Mouse (Mus musculus) adrenal gland, postnatal 36 days (tissue): ENCODE measurements around the gene Mrps23. TPM values are rescaled to one million over a fixed set of nuclear protein-coding genes. Genes with fewer than 3 reads are reported as not detected.
A peak's percentile ranks its signal among the peaks of the same experiment; 100 is the strongest.

Experiments used
- DNase-seq, 2 experiments: peaks; one replicate each; pipeline ENCODE4 v3.0.0; 2021; ENCODE audit warnings: mixed read lengths in 1 of 2
- total RNA-seq, 2 experiments: library from RNA; stranded (reverse); gene quantifications; 2 replicates each; pipeline ENCODE4 v1.2.3; 2021

The Mrps23 gene
- total RNA-seq, 2 experiments from 2014 or later: 151 to 216 TPM

DNA sequence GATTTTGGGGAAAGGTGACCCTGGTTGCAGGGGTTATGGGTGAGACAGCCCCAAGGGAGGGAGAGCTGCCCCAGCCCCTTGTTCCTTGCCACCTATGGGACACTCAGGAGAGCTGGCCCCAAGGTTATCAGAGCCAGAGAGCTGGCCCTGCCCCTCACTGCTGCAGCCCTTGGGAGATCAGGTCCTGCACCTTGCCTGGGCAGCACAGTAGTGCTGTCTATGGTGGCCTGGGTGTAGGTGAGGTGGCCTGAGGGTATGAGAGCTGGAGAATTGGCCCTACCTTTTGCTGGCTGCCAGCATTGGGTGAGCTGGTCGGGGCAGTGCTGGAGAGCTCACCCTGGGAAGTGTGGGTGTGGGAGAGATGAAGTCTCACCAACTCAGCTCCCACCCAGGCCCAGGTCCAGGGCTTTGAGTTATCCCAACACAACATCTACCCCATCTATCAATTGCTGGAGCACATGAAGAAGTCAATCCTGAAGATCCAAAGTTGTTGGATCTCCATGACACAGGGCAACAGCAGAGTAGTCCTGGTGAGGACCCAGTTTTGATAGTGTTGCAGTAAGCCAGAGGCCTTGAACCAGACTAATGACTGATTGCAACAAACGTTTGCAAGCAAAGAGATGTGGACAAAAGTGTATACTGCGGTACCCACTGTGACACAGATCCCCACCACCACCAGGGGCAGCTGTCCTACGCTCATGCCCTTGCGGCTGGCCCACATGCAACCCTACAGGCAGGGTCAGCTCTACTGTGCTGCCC, 7.8 kb downstream of the Mrps23 start:
- DNase-seq: no peak

DNA sequence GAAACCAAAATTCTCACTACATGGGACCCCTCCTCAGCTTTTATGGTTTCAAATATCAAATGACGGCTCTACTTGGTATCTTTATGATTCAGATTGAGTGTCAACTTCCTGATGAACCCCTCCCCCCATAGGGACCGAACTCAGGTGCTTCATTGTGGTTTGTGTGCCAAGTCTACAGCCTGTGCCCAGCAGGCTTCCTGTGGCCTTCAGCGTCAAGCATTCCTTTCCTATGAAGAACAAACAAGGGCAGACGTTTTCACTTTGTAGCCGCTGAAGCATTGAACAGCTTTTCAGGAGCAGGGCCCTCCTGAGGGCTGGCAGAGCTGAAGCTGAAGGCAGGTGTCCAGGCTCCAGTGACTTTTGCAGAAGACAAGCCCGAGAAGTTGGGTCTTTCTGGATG, 9.6 kb downstream of the Mrps23 start:
- DNase-seq: peak in 1 of 2 experiments; percentile 44

DNA sequence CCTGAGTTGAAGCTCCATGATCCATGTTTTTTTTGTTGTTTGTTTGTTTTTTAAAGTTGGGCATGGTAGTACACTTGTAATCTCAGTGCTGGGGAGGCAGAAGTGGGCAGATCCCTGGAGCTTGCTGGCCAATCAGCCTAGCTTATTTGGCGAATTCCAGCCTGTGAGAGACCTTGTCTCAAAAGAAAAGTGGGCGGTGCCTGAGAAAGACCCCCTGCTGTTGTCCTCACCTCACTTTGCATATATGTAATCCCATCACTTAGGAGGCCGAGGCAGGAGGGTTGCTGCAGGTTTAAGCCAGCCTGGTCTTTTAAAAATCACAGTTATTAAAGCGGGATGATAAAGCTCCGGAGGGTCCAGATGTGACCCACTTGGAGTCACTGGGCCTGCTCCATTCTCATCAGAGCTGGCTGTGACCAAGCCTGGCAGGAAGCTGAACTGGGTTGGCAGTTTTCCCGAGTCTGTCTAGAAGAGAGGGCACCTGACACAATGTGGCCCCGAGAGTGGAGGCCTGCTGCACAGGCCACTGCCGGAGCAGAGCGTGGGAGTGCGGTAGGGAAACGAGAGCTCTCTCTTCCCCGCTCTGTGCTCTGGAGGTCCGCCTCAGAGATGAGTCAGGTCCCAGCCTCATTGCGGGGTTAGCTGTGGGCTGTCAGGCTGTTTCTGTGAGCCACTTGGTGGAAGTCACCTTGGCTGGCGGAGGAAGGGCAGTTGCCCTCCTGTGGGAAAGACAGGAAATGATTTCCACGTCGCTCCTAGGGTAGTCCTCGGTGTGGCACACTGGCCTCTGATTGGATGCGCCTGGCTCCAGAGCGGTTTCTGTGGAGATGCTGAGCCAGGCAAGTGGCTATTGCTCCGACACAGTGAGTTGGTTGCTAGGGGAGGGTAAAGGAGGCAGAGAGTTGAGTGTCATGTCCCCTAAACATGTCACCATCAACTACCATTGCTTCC, 11.0 kb downstream of the Mrps23 start:
- DNase-seq: peak; percentile 71

DNA sequence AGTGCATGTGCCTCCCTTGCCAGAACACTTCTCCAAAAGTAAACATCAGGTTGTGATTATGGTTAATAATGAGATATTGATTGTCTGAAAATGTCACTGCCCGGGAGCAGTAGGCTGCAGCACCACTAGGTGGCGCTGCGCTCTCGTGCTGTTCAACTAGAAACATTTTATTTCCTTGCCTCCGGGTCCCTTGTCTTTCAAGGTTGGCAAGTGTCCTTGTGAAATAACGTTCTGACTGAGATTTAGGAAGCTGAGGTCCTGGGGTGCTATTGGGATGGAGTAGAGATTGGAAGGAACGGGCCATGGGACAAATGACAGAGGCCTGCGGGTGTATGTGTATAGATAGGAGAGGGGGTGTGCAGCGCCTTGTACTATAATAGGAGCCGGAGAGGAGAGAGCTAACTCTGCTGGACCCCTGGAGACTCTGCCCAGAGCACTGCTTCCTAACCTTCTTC, 12.1 kb downstream of the Mrps23 start:
- DNase-seq: peak; percentile 64 to 82

DNA sequence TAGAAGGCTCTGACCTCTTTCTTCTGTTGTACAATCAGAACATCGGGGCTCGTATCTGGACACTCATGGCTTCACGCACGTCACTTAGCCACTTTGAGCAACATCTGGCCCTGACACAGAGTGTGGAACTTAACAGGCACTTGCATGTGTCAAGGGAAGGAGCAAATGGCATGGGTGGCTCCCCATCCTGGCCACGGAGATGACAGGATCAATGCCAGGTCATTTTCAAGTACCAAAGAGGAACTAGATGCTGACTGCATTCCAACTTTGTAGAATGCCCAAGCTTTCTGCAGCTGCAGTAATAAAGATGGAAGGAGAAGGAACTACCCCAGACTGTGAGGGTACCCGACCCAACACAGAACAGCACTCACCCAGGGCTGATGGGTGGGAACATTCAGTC, 14.0 kb downstream of the Mrps23 start:
- no peak for DNase-seq

DNA sequence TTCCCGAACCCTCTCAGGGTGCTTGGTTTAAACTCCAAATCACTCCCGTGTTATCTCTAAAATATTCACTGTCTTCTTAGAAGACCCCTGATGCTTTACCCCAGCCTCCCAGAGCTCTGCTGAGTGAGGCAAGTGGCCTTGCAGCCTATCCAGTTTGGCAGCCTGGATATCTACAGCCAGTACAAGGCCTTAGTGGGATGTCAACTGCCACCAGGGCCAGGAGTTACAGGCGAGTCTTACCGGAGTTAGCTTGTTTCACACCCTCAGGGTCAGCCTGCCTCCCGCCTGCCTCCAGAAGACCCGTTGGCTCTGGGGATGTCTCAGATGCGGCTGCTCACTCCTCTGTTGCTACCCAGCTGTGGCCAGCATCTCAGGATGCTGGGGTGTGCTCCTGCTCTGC, 14.4 kb downstream of the Mrps23 start:
- DNase-seq: peak; percentile 46

DNA sequence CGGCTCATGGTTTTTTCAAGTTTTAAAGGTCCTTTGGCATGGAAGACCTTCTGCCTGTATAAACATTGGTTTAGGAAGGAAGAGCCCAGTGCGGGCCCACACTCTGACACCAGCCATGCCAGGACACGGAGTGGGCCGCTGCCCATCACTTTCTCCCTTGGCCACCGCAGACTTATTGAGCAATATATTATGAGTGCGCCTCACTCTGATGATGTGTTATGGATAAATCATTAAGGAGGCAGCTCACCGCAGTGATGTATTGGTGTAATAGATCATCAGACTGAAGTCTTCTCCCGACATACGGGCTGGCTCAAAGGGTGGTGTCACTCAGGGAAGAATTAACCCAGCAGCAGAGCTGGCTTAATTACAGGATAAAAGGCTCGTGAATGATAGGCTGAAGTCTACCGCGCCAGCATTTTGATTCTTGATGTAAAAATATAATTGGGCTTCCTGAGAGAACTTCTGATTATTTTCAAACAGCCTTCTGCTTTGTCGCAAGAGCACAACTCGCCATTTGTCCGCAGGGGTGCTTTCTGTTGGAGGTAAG, 17.8 kb downstream of the Mrps23 start:
- DNase-seq: peak in 1 of 2 experiments; percentile 25

DNA sequence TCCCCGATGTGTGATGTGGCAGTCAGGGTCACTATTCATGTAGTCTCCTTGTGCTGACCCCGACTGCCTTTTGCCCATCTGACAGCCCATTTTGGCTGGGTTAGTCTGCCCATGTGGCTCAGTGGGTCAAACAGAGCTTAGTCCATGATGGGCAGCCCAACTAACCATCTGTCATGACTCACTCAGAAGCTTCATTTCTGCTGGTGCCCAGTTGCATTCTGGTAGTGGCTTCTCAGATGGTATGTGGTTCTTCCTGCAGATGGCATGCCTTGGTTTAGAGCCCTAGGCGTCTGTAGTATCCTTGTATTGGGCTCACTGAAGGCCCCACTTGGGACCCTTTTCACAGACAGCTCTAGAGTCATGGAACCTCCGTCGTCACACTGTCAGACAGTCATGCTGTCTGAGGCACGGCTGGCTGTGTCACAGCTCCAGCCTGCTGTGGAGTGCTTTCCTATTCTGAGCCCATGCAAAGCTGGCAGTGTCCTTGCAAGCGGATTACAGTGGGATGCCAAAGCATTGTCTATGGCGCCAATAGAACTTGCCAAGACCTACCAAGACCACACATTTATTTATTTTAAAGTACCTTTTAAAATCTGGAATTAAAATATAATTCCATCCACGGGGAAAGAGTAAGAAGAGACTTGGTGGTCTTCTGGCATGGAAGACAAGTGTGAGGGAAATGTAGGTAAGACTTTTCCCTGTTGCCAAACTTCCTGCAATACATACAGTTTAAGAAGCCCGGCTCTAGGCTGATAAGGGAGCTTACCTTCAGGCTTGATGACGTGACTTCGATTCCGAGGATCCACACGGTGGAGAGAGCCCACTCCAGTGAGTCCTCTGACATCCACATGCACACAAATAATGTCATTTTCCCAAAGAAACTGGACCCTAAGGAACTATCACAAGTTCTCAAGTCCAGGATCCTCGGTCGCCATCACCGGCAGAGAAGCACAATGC, 23.1 kb downstream of the Mrps23 start:
- DNase-seq: no peak

DNA sequence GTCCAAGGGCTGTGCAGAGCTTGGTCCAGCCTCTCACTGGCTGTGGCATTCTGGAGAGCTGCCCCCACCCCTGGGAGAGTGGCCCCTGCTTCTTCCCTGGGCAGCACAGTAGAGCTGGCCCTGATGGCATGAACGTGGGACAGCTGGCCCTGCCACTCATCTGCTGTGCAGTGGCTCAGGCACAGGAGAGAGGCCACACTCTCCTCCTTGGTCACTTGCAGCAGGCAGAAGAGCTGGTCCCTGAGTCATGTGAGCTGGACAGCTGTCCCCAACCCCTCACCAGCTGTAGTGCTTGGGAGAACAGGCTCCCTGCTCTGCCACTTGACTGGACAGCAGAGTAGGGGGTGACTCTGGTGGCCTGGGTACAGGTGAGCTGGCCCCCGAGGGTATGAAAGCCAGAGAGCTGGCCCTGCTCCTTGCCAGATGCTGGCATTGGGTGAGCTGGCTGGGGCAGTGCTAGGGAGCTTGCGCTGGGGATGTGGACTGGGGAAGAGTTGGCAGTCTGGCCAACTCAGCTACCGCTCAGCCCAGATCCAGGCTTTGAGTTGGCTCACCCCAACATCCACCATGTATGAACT, 27.1 kb downstream of the Mrps23 start:
- DNase-seq: no peak

DNA sequence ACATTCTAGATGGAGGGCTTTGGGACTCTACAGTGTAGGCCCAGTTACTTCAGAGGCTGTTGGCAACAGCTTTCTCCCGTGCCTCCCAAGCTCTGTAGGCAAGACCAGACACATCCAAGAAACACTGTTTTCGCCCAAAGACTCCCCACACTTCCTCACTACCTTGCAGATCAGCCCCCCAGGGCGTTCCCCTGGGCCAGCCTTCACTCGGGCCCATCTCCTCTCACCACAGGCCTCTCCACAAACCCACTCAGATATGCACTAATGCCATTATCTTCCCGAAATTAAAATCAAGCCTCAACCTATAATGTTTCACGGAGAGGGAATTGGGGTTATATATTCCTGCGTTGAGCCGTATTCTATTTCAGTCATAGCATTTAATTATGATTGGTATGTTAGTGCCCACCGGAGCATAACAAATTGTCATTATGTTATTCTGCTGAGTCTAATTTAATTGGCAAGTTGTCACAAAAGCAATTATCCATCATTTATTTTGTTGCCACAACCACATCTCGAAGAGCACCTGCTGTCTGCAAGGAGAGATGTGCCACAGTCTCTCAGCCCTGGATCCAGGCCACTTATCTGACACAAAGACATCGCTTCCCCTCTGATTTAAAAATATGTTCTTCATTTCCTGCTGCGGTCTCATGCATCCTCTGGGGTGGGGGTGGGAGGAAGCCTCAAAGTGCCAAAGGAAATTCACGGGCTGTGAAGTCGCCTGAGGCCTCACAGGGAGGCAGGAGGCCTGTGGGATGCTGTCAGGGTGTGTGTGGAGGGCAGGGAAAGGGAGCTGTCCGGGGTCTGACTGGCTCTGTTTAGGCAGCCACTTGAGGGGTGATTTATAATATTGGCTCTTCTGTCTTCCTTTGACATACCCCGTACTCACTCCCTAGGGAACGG, 29.6 kb downstream of the Mrps23 start:
- DNase-seq: peak in 1 of 2 experiments; percentile 28

DNA sequence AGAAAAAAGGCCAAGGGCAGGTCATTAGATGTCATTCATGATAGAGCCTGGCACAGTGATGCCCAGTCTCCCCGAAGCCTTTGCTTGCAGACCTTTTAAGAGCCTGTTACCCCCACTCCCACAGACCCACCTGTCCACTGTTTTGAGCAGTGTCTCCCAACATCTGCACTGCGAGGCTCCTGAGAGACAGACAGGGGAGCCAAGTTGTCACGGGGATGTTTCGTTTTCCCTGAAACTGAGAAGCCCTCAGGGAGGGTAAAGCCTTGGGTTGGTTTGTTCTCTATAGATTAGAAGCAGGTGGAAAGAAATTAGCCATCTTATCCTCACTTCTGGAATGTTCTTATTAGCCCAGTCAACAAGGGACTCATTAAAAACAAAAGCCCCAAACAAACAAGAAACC, 30.6 kb downstream of the Mrps23 start:
- DNase-seq: no peak

DNA sequence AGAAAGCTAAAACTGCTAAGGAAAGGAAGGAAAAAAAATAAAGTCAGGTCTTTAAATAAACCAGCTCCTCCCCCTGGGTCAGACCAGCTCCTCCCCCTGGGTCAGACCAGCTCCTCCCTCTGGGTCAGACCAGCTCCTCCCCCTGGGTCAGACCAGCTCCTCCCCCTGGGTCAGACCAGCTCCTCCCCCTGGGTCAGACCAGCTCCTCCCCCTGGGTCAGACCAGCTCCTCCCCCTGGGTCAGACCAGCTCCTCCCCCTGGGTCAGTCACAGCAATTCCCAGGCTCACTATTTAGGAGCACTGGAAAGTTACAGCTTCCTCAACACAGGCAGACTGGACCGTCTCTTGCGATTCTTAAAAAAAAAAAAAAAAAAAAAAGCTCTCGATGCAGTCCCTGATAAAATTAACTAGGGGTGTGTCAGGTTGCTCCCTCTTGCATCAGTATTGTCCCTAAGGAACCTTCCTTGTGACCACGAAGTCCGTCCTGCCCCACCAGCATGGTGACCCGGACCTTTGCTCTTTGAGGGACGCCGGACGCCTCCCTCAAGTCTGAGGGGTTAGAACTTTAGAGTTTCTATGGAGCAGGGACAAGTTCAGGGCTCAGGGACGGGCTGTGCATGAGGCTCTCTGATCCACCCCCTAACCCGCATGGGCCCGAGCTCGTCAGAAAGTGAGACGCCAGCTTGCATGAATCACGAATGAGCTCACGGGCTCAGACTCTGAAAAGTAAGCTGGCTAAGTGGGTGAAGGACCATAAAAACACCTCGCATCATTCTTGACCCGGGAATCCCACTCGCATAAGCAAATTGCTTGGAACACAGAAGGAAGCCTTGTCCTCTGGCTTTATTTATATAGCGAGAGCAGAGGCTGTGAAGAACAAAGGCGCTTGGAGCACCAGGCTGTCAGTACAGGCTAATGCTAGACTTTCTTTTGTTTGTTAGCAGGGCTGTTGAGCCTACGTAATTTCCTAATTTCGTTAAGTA, 31.3 kb downstream of the Mrps23 start:
- DNase-seq: peak; percentile 78

DNA sequence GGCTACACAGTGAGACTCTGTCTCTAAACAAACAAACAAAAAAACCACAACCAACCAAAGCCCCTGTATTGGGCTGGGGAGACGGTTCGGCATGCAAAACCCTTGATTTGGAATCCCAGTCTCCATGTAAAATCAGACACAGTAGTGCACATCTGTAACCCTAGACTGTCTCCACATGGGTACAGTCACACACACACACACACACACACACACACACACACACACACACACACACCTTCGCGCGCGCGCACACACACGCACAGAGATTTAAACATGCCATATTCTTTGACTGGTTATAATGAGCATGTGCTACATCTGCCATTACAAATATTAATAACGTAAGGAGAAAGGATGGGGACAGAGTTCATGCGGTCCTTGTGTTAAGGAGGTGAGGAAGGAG, 36.1 kb downstream of the Mrps23 start:
- DNase-seq: no peak

DNA sequence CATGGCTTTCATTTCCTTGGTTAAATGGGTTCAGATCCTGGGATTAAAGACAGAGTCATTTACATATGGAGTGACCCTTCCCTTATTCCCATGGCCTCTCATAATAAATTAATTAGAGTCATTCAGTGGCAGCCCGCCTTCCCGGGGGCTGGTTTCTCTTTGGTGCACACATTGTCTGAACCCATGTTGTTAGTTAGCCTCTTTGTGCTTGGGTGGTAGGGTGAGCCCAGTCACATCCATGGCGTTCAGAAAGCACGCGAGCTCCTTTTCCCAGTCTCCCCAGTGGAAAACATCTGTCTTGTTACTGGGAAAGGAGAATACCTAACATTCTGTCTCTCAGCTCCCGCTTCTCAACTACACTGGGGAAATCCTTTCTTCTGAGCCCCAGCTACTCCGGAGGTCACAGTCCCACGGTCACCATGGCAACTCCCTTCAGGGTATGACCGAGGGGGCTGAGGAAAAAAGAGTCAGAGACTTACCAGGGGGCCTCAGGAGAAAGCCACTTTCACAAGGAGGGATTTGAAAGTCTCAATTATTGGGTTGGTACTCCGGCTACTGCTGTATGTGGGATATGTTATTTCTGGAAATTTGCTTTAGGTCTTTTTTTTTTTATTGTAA, 36.7 kb downstream of the Mrps23 start:
- no peak for DNase-seq

DNA sequence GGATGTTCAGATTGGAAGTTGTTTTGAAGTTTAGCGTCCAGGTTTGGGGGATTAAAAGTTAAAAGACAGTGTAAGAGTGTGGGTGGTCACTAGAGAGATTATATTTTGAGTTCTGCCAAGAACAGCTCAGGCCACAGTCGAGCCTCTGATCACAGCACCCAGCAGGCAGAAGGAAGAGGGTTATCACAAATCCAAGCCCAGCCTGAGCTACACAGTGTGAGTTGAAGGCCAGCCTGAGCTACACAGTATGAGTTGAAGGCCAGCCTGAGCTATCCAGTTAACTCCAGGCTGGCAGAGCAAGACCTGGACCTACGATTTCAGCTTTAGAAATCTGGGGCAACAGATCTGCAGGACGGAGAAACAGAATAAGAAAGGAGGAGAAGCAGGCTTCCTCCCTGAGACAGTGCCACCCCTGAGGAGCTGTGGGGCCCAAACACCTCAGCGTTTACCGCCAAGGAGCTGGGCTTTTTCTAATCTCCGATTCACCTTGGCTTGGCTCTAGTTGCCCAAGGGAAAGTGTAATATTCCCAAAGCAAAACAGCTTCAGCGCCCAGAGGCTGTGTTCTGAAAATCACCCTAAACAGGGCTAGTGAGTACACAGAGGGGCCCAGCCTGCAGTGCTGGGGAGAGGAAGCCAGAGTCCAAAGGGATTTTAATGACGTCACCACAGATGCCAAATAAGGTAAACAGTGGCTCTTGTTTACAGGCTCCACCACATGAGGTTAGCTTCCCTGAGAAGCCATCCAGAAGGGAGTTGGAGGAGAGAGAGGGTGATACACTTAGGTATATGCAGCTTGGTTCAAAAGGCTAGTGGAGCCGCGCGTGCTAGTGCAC, 37.5 kb downstream of the Mrps23 start:
- DNase-seq: no peak

DNA sequence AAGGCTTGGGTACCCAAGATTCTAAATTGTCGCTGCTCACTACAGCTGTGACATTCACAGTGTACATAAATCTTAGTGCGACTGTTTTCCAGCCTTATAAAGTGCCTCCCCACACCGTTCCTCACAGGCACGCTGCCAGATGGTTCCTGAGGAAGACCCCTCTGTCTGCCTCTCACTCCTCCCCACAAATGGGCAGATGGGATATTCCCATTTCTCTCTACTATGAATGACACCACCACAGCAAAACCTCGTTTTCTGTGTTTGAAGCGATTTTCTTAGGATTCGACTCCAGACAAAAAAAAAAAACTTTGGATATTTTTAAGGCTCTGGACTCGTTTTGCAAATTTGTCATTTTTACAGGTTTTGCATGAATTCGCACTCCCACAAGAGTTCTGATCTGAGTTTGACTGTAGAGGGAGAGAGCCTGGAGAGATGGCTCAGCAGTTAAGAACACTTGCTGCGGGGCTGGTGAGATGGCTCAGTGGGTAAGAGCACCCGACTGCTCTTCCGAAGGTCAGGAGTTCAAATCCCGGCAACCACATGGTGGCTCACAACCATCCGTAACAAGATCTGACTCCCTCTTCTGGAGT, 41.5 kb downstream of the Mrps23 start:
- DNase-seq: no peak

DNA sequence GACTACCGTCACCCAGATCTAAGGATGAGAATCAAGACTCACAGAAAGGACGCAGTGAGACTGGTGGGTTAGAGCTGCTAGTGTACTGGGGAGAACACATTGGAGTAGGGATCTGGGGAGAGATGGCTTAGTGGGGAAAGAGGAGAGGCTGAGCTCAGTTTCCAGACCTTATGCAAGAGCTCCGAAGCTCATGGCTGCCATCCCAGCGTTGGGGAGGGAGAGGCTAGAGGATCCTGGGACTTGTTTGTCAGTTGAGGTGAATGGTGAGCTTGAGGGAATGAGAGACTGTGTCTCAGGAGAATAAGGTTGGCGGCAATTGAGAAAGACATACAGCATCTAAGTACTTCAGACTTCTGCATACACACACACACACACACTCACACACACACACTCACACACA, 44.4 kb downstream of the Mrps23 start:
- no peak for DNase-seq
